Comparison of ENCODE assay signal across 21 mouse cellular contexts in genomic region chr13:109884812-109885211, GRCm38 (mm10).
DNase-seq lines count a peak whose midpoint lies in the region; ATAC-seq and TF ChIP-seq lines count a peak whose summit lies in the region.
"Had no signal": no experiment of that assay in that cellular context is flagged by ENCODE, and none has a peak within 500 bp of the region (broad histone marks: within the 10 kb centered on the region; RNA-seq: fewer than 3 reads in every experiment).

No protein-coding gene starts in this region.

- H3K4me3 ChIP-seq in gastrocnemius, adult 2 months, result no peak overlapping the region
- H3K4me3 ChIP-seq in testis, adult 2 months (ENCODE audit: control insufficient read depth, low read depth, low read length), result peak overlapping the region; percentile 37

- TF ChIP-seq POLR2A in testis, adult 2 months (IDR thresholded peaks at IDR 0.05; ENCODE audit: control insufficient read depth, low read depth, low read length), result no peak

- no peak for DNase-seq in gastrocnemius, adult 2 months
- no peak for DNase-seq in gastrocnemius, postnatal 10 days
- no peak for DNase-seq in testis, postnatal 14 days (ENCODE audit: low spot score)
- peak; percentile 63 for DNase-seq in fat pad, adult 2 months (ENCODE audit: extremely low read depth, low read depth, low spot score)
- peak; percentile 59 for DNase-seq in gonadal fat pad, adult 2 months (ENCODE audit: low read depth)
- DNase-seq in lung, postnatal 4 days, result no peak
- DNase-seq: adrenal gland, adult 2 months; adrenal gland, adult 8-10 months; adrenal gland, postnatal 10 days; adrenal gland, postnatal 14 days; adrenal gland, postnatal 25 days; adrenal gland, postnatal 36 days; B cell, adult 2 months; cerebellum, adult 11 months; cerebellum, adult 11-12 months had no signal

- TF ChIP-seq CTCF in gastrocnemius, adult 2 months (IDR thresholded peaks at IDR 0.05), result no peak
- TF ChIP-seq CTCF in testis, adult 2 months (IDR thresholded peaks at IDR 0.05; ENCODE audit: control insufficient read depth, insufficient read depth, insufficient replicate concordance, low read depth, low read length), result no peak

- ATAC-seq in erythroid progenitor cell, adult 5-6 weeks (replicated peaks; ENCODE audit: low FRiP score, poor library complexity, severe bottlenecking), result no peak
- ATAC-seq: activated CD4-positive, CD25-positive, alpha-beta regulatory T cell, adult 4 months; CD4-positive, CD25-positive, alpha-beta regulatory T cell, adult 4 months; Patski had no signal

- intact Hi-C loops in gastrocnemius, adult 2 months (cut with DNase I), result no loop called here

- no peaks in the 10 kb centered on the region for H3K27me3 ChIP-seq in testis, adult 2 months (ENCODE audit: control insufficient read depth, insufficient read depth, low read length)
- H3K27me3 ChIP-seq: CH12.LX, Patski had no signal

- peak overlapping the region; percentile 12 for H3K27ac ChIP-seq in gastrocnemius, adult 2 months
- no peak overlapping the region for H3K27ac ChIP-seq in testis, adult 2 months (ENCODE audit: control insufficient read depth, insufficient read depth, low read depth, low read length)

- no peaks in the 10 kb centered on the region for H3K36me3 ChIP-seq in testis, adult 2 months (ENCODE audit: control insufficient read depth, insufficient read depth, low read length)

- no peaks in the 10 kb centered on the region for H3K4me1 ChIP-seq in testis, adult 2 months (ENCODE audit: control insufficient read depth, insufficient read depth, low read length)

Comparison
In these comparisons a context has a peak if more than half of its experiments do, and no peak if none do; other contexts are left out.
1. DNase-seq: peak in fat pad, adult 2 months (single experiment) and gonadal fat pad, adult 2 months (single experiment); none in gastrocnemius, adult 2 months (single experiment), gastrocnemius, postnatal 10 days (single experiment), testis, postnatal 14 days (single experiment) and lung, postnatal 4 days (0 of 2).